Mouse (Mus musculus): ENCODE results near the gene Prdm8. TPM values are rescaled to one million over a fixed set of nuclear protein-coding genes. Genes with fewer than 3 reads are reported as not detected.

Gene Prdm8
- polyA plus RNA-seq, 1 experiment: not detected

GRCm38 (mm10) chr5:98201606-98202005 lies 34.6 kb downstream of the Prdm8 start:
- no peaks in the 10 kb centered on the region for H3K4me1 ChIP-seq (ENCODE audit: control insufficient read depth, insufficient read depth, low read length)
- H3K4me3 ChIP-seq (ENCODE audit: insufficient read depth, low read length): no peak overlapping the region
- no peak overlapping the region for H3K27ac ChIP-seq (ENCODE audit: insufficient read depth, low read depth, low read length)
- no peak for TF ChIP-seq CTCF (IDR thresholded peaks at IDR 0.05; ENCODE audit: low read depth, low read length)
- TF ChIP-seq POLR2A (IDR thresholded peaks at IDR 0.05; ENCODE audit: borderline replicate concordance, low read depth, low read length): no peak

DNA sequence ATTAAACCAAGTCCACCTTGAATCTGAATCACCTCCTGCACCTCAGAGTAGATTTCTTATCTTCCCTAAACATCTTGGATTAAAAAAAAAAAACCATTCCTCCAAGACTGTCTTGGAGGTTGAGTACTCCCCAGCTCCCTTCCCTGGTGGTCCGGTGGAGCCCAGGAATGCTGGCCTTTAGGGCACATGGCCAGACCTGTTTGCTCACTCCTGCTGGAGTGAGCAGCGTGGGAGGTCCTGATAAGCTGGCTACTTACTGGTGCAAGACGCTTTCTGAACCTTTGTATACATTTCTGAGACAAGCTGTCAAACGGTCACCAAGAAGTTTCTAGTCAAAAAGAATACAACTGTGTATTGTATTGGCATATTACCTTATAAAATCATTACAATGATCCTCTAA lies 36.0 kb downstream of the Prdm8 start:
- Histone ChIP-seq H3K27ac (ENCODE audit: insufficient read depth, low read depth, low read length) (no peak overlapping the region), H3K4me3 (ENCODE audit: insufficient read depth, low read length) (no peak overlapping the region), H3K4me1 (ENCODE audit: control insufficient read depth, insufficient read depth, low read length) (no peaks in the 10 kb centered on the region)
- no peak for TF ChIP-seq POLR2A (IDR thresholded peaks at IDR 0.05; ENCODE audit: borderline replicate concordance, low read depth, low read length)
- TF ChIP-seq CTCF (IDR thresholded peaks at IDR 0.05; ENCODE audit: low read depth, low read length): no peak

DNA sequence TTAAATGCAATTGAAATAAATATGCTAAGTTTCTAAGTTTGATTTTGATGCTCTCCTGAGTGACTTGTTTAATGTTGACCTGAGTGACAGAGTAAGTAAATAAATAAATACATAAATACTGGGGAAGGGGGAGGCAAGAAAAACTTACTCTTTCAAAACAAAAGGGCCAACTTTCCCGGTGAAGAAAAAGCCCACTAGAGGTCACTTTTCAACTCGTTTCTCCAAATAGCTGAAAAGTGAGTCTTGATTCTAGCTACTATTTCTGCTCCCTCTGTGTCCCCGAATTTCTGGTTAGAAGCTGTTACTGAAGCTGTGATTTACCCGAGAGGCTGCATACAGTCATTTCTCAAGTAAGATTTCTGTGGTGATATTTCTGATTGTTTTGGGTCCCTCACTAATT lies 45.5 kb downstream of the Prdm8 start:
- H3K4me3 ChIP-seq (ENCODE audit: insufficient read depth, low read length): no peak overlapping the region
- no peak for TF ChIP-seq CTCF (IDR thresholded peaks at IDR 0.05; ENCODE audit: low read depth, low read length)
- no peak for TF ChIP-seq POLR2A (IDR thresholded peaks at IDR 0.05; ENCODE audit: borderline replicate concordance, low read depth, low read length)
- no peak overlapping the region for H3K27ac ChIP-seq (ENCODE audit: insufficient read depth, low read depth, low read length)
- no peaks in the 10 kb centered on the region for H3K4me1 ChIP-seq (ENCODE audit: control insufficient read depth, insufficient read depth, low read length)

DNA sequence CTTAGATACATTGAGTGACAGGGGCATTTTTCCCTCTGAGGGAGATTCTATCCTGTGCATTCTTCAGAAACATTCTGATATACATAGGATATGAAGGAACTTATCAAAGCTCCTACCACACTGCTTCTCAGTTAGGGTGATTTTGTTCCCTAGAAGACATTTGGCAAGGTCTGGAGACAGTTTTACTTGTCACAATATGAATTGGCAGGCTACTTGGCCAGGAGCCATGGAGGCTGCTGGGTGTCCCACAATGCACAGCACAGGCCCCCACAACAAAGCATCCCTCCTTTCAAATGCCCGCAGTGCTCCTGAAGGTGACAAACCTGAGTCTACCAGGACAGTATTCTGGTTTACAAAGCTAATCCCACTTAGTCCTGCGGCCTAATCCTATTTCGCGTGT lies 55.0 kb downstream of the Prdm8 start:
- no peak overlapping the region for H3K4me3 ChIP-seq (ENCODE audit: insufficient read depth, low read length)
- no peak overlapping the region for H3K27ac ChIP-seq (ENCODE audit: insufficient read depth, low read depth, low read length)
- TF ChIP-seq POLR2A (IDR thresholded peaks at IDR 0.05; ENCODE audit: borderline replicate concordance, low read depth, low read length) (no peak), CTCF (IDR thresholded peaks at IDR 0.05; ENCODE audit: low read depth, low read length) (no peak)
- no peaks in the 10 kb centered on the region for H3K4me1 ChIP-seq (ENCODE audit: control insufficient read depth, insufficient read depth, low read length)

- H3K4me3 ChIP-seq (ENCODE audit: insufficient read depth, low read length): no peak overlapping the region
- TF ChIP-seq POLR2A (IDR thresholded peaks at IDR 0.05; ENCODE audit: borderline replicate concordance, low read depth, low read length): no peak
- TF ChIP-seq CTCF (IDR thresholded peaks at IDR 0.05; ENCODE audit: low read depth, low read length): no peak
- H3K4me1 ChIP-seq (ENCODE audit: control insufficient read depth, insufficient read depth, low read length): no peaks in the 10 kb centered on the region
- H3K27ac ChIP-seq (ENCODE audit: insufficient read depth, low read depth, low read length): no peak overlapping the region
Observed at GRCm38 (mm10) chr5:98226710-98227109, 59.7 kb downstream of the Prdm8 start.

GRCm38 (mm10) chr5:98229456-98229855 lies 62.5 kb downstream of the Prdm8 start:
- H3K4me1 ChIP-seq (ENCODE audit: control insufficient read depth, insufficient read depth, low read length): no peaks in the 10 kb centered on the region
- no peak overlapping the region for H3K27ac ChIP-seq (ENCODE audit: insufficient read depth, low read depth, low read length)
- H3K4me3 ChIP-seq (ENCODE audit: insufficient read depth, low read length): no peak overlapping the region
- no peak for TF ChIP-seq CTCF (IDR thresholded peaks at IDR 0.05; ENCODE audit: low read depth, low read length)
- TF ChIP-seq POLR2A (IDR thresholded peaks at IDR 0.05; ENCODE audit: borderline replicate concordance, low read depth, low read length): no peak

DNA sequence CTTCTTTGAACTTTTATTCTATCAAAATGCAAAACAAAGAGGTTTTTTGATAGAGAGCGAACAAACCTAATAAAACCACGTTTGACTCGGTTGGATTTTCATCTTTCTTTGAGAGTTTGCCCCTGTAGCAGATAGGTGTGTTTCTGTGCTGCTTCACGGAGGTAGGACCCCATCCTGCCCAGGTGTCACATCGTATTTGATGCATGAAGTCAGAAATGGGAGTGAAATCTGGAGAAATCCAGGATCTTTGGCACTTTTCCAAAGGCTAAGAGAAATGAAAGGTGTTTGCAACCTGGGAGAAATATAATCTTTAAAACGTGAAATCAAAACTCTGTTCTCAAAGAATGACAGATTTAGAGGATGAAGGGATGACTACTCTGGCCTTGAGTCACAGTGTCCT lies 71.5 kb downstream of the Prdm8 start:
- H3K27ac ChIP-seq (ENCODE audit: insufficient read depth, low read depth, low read length): no peak overlapping the region
- no peaks in the 10 kb centered on the region for H3K4me1 ChIP-seq (ENCODE audit: control insufficient read depth, insufficient read depth, low read length)
- no peak for TF ChIP-seq CTCF (IDR thresholded peaks at IDR 0.05; ENCODE audit: low read depth, low read length)
- no peak overlapping the region for H3K4me3 ChIP-seq (ENCODE audit: insufficient read depth, low read length)

Other genes with a start within 250 kb of the Prdm8 start
- 35.8 and 42.0 TPM in 2 replicates for gene Antxr2, start 136.2 kb upstream of the Prdm8 start, polyA plus RNA-seq (2012; ENCODE audit: insufficient read depth, insufficient read length, missing spikeins)
- gene Fgf5, start 87.0 kb downstream of the Prdm8 start, polyA plus RNA-seq (2012; ENCODE audit: insufficient read depth, insufficient read length, missing spikeins): not detected in 2 replicates
- gene Cfap299, start 162.1 kb downstream of the Prdm8 start, polyA plus RNA-seq (2012; ENCODE audit: insufficient read depth, insufficient read length, missing spikeins): not detected in 2 replicates